In genomic region chr12:11338251-11338650, GRCm38 (mm10) we compare ENCODE assay signal across 23 mouse cellular contexts.
DNase-seq lines count a peak whose midpoint lies in the region; ATAC-seq and TF ChIP-seq lines count a peak whose summit lies in the region.
"Had no signal": no experiment of that assay in that cellular context is flagged by ENCODE, and none has a peak within 500 bp of the region (broad histone marks: within the 10 kb centered on the region; RNA-seq: fewer than 3 reads in every experiment).

No protein-coding gene starts in this region.

- H3K4me3 ChIP-seq in lung, adult 2 months (replicated peaks; ENCODE audit: extremely low read depth, low read depth, low read length), result no peak overlapping the region
- H3K4me3 ChIP-seq: embryonic facial prominence, embryonic 15.5 days; hindbrain, embryonic 12.5 days; layer of hippocampus, adult 2 months; limb, embryonic 15.5 days; liver, embryonic 15.5 days; neural tube, embryonic 13.5 days; stomach, embryonic 15.5 days had no signal

- peak; percentile 62 for ATAC-seq in monocyte, adult 5-6 weeks (replicated peaks; ENCODE audit: insufficient number of reproducible peaks, low FRiP score, low TSS enrichment, poor library complexity, severe bottlenecking)
- ATAC-seq: forebrain, embryonic 16.5 days had no signal

- WGBS in lung, adult 2 months, result 77% methylated on average over 2 of the region's 2 CpGs

- TF ChIP-seq CTCF in lung, adult 2 months (IDR thresholded peaks at IDR 0.05; ENCODE audit: insufficient read depth, low read length), result no peak

- no peaks in the 10 kb centered on the region for H3K4me1 ChIP-seq in lung, adult 2 months (ENCODE audit: control insufficient read depth, insufficient read depth, low read length)
- H3K4me1 ChIP-seq: embryonic facial prominence, embryonic 15.5 days; hindbrain, embryonic 12.5 days; limb, embryonic 15.5 days; liver, embryonic 15.5 days; neural tube, embryonic 13.5 days; stomach, embryonic 15.5 days had no signal

- TF ChIP-seq POLR2A in lung, adult 2 months (IDR thresholded peaks at IDR 0.05; ENCODE audit: borderline replicate concordance, extremely low read depth, low read depth, low read length), result no peak

- peak; percentile 37 to 45 for DNase-seq in cerebellum, postnatal 14 days
- DNase-seq in cerebellum, adult 8-10 months, result no peak
- peak; percentile 14 for DNase-seq in lung, postnatal 36 days
- DNase-seq in lung, adult 2 months, result no peak
- peak; percentile 17 to 30 for DNase-seq in cerebellum, postnatal 36 days
- DNase-seq in spleen, postnatal 36 days (ENCODE audit: low spot score in 2 of 2), result no peak
- DNase-seq: adrenal gland, adult 2 months; kidney, adult 2 months; kidney, postnatal 14 days; layer of hippocampus, postnatal 36 days; lung, postnatal 14 days; right cerebral cortex, postnatal 14 days; spleen, adult 18-20 months; thymus, adult 18-20 months had no signal

Comparison
In these comparisons a context has a peak if more than half of its experiments do, and no peak if none do; other contexts are left out.
1. DNase-seq: peak in cerebellum, postnatal 14 days (2 of 2), lung, postnatal 36 days (single experiment) and cerebellum, postnatal 36 days (2 of 2); none in cerebellum, adult 8-10 months (single experiment), lung, adult 2 months (single experiment) and spleen, postnatal 36 days (0 of 2).